Mouse (Mus musculus) heart, embryonic 14.5 days (tissue): ENCODE measurements at regions not wholly inside any gene's neighbourhood (a gene's known extent, or its start where the extent isn't known, plus 50 kb on each side); places are given as distances from the start of the nearest gene placed in this dataset.

Source experiments
- ATAC-seq: fragments of 200-750 bp; cut with Nextera tagmentation; 2 replicates; pipeline ENCODE4 v1.8.0; 2017; ENCODE audit warnings: low read depth, moderate TSS enrichment; ENCODE audit not compliant: insufficient number of reproducible peaks, insufficient read depth, low FRiP score
- H3K27ac ChIP-seq, 2 experiments: fragments of 200-500 bp in 1 of 2; fragments of 300-500 bp in 1 of 2; sonication (generic) in 1 of 2; replicated peaks in 1 of 2; 2 replicates each; pipeline ENCODE4 v1.5.1; 2012 to 2014; ENCODE audit warnings: low read depth in 2 of 2, low read length in 2 of 2, control low read depth in 1 of 2, mild to moderate bottlenecking in 1 of 2, mixed read lengths in 1 of 2; ENCODE audit not compliant: control insufficient read depth in 1 of 2, insufficient read depth in 1 of 2
- H3K27me3 ChIP-seq: fragments of 300-500 bp; sonication (generic); 2 replicates; pipeline ENCODE4 v1.6.1; 2014; ENCODE audit warnings: mild to moderate bottlenecking, low read length, control low read depth; ENCODE audit not compliant: control insufficient read depth, insufficient read depth
- H3K36me3 ChIP-seq: fragments of 300-500 bp; sonication (generic); 2 replicates; pipeline ENCODE4 v1.6.1; 2014; ENCODE audit warnings: mild to moderate bottlenecking, control low read depth, low read length, mixed read lengths; ENCODE audit not compliant: control insufficient read depth, insufficient read depth
- H3K4me1 ChIP-seq, 2 experiments: fragments of 200-500 bp in 1 of 2; fragments of 300-500 bp in 1 of 2; sonication (generic) in 1 of 2; 2 replicates each; pipeline ENCODE4 v1.6.1; 2012 to 2014; ENCODE audit warnings: low read length in 2 of 2, control low read depth in 1 of 2, mixed read lengths in 1 of 2; ENCODE audit not compliant: control insufficient read depth in 2 of 2, insufficient read depth in 2 of 2
- H3K4me2 ChIP-seq: fragments of 300-500 bp; sonication (generic); 2 replicates; pipeline ENCODE4 v1.6.1; 2014; ENCODE audit warnings: mild to moderate bottlenecking, low read length
- H3K4me3 ChIP-seq, 2 experiments: fragments of 200-500 bp in 1 of 2; fragments of 300-500 bp in 1 of 2; sonication (generic) in 1 of 2; 2 replicates each; pipeline ENCODE4 v1.5.1; 2012 to 2014; ENCODE audit warnings: low read length in 2 of 2, mild to moderate bottlenecking in 2 of 2, control low read depth in 1 of 2, low read depth in 1 of 2, moderate library complexity in 1 of 2; ENCODE audit not compliant: control insufficient read depth in 1 of 2, insufficient read depth in 1 of 2
- H3K9ac ChIP-seq: fragments of 300-500 bp; sonication (generic); 2 replicates; pipeline ENCODE4 v1.6.1; 2014; ENCODE audit warnings: mild to moderate bottlenecking, low read length
- H3K9me3 ChIP-seq: fragments of 300-500 bp; sonication (generic); 2 replicates; pipeline ENCODE4 v1.6.1; 2016; ENCODE audit warnings: low read length, control low read depth; ENCODE audit not compliant: control insufficient read depth
- WGBS: fragments of 180-500 bp; shearing (Covaris S2); extraction: QIAGEN DNeasy Blood & Tissue Kit; methylation state at CpG from one replicate; pipeline ENCODE4 v1.1.7; 2014; 5-methylcytosine and 5-hydroxymethylcytosine counted together

DNA sequence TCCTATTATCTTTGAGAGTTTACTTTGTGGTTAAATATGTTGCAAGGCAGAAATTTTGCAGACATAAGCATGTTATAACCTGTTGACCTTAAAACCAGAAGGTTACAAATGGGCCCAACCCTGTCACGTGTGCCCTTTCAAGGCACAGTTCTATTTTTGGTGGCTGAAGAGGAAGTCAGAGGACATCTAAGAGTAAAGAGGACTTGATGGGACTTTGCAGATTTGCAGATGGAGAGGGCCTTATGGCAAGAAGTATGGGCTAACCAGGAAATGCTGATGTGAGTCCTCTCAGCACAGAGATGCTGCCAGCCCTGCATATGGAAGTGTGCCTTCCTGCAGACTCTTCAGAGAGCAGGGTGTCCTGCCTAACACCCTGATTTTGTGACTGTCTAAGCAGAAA lies 101.6 kb upstream of the Ednrb start:
- ATAC-seq = no peak
- no peak overlapping the region for H3K27ac ChIP-seq
- H3K27me3 ChIP-seq = no peaks in the 10 kb centered on the region
- H3K4me3 ChIP-seq = no peak overlapping the region
- peaks cover 2 to 6% of the 10 kb centered on the region in 2 experiments; a peak in 2 of 4 replicates for H3K4me1 ChIP-seq
- WGBS = 33% methylated on average over 1 of the region's 1 CpGs
- H3K9ac ChIP-seq = no peak overlapping the region
- no peak overlapping the region for H3K4me2 ChIP-seq
- no peaks in the 10 kb centered on the region for H3K36me3 ChIP-seq
- no peaks in the 10 kb centered on the region for H3K9me3 ChIP-seq

DNA sequence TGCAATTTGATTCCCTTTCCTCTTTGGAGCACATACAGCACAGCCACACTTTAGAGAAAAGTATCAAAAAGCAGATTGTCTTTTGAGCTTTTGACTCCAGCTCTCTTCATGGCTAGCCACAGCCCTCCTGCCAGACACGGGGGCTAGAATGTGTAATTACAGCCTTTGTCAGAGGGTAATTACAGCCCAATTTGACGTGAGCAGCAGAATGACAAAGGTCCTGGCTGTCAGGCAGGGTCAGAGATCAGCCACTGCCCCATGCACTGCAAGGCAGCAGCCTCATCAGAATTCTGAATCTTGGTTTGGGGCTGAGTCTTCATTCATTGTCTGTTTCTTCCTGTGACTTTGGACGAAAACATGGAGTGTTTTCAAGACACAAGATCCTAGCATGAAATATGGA lies 95.7 kb upstream of the Ednrb start:
- no peaks in the 10 kb centered on the region for H3K36me3 ChIP-seq

DNA sequence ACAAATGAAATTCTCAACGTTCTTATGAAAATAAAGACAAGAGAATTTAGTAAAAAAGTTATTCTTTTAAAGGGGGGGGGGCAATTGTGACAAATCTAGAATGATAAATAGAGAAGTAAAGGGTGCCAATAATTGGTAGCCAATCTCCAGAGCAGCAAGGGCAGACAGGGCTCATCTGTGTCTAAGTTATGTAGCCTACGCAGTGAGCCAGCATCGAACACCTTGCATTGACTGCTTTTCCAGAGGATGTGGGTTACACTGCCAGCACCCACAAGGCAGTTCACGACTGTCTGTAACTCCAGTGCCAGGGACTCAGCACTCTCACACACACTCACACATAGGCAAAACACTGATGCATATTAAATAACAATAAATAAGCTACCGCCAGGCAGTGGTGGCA lies 94.7 kb upstream of the Ednrb start:
- WGBS = 85% methylated on average over 5 of the region's 5 CpGs
- ATAC-seq = no peak

More for the DNA sequence above, 95.7 kb upstream of the Ednrb start:
- no peak overlapping the region for H3K9ac ChIP-seq
- 29% methylated on average over 3 of the region's 3 CpGs for WGBS
- H3K9me3 ChIP-seq = no peaks in the 10 kb centered on the region
- no peak overlapping the region for H3K4me3 ChIP-seq
- no peaks in the 10 kb centered on the region for H3K27me3 ChIP-seq
- no peak overlapping the region for H3K27ac ChIP-seq
- H3K4me1 ChIP-seq = no peaks in the 10 kb centered on the region
- no peak overlapping the region for H3K4me2 ChIP-seq
- ATAC-seq = no peak

DNA sequence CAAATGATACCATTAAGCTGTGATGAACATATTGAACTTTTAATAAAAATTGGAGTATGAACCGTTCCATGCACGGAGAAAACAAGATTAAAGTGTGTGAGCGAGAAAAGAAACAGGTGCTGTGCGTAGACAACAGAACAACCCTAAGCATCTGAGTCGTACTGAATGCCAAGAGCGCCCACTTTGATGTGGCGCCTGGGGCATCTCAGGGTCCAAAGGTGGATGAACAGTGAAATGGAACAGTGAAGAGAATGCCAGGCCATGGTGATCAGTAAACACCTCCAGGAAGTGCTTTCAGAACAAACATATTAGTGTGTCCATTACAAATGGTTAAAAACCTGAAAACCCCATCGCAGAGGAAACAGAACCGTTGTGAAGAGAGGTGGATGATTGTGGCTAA lies 94.0 kb upstream of the Ednrb start:
- H3K27ac ChIP-seq = no peak overlapping the region
- no peaks in the 10 kb centered on the region for H3K36me3 ChIP-seq
- H3K4me1 ChIP-seq = no peaks in the 10 kb centered on the region
- H3K27me3 ChIP-seq = no peaks in the 10 kb centered on the region
- WGBS = 93% methylated on average over 9 of the region's 9 CpGs
- H3K9ac ChIP-seq = no peak overlapping the region
- no peak overlapping the region for H3K4me3 ChIP-seq
- H3K4me2 ChIP-seq = no peak overlapping the region
- ATAC-seq = no peak
- no peaks in the 10 kb centered on the region for H3K9me3 ChIP-seq

More for the DNA sequence above, 94.7 kb upstream of the Ednrb start:
- Histone ChIP-seq H3K9me3 (no peaks in the 10 kb centered on the region), H3K4me1 (no peaks in the 10 kb centered on the region), H3K4me3 (no peak overlapping the region), H3K4me2 (no peak overlapping the region), H3K27me3 (no peaks in the 10 kb centered on the region), H3K9ac (no peak overlapping the region), H3K36me3 (no peaks in the 10 kb centered on the region), H3K27ac (no peak overlapping the region)

DNA sequence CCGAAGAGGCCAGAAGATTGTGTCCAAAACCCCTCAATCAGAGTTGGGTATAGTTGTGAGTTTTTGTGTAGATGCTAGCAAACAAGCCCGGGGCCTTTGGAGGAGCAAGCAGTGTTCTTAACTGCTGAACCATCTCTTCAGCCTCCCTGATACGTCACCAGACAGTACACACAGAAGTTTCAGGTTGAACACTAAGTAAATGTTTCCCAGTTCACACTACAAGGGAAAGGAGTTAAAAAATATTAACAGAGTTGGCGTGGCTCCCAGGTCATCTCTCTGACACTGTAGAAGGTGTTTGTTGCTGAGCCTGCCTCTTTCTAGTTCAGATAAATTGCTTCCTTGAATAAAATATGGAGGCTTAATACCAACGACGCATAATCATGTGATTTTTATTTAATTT lies 93.5 kb upstream of the Ednrb start:
- WGBS = 80% methylated on average over 6 of the region's 6 CpGs
- no peak for ATAC-seq

DNA sequence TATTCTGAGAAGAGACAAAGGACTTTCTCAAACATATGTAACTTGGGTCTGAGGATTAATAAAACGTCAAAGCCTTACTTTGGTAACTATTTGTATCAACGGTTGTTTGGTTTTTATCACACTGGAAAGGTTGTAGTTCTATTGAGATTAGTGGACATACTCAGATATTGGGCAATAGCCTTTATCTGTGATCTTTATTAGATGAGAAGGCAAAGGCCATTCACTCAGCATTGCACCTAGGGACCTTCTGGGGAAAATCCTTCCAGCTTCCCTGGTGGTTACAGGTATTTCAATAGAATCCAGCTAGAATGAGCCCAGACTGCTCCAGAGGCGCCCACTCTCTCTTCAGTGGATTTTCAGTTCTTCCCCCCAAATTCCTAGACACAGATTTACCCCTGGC lies 89.6 kb upstream of the Ednrb start:
- no peaks in the 10 kb centered on the region for H3K27me3 ChIP-seq
- H3K27ac ChIP-seq = no peak overlapping the region
- no peaks in the 10 kb centered on the region for H3K4me1 ChIP-seq
- no peak overlapping the region for H3K9ac ChIP-seq
- no peaks in the 10 kb centered on the region for H3K36me3 ChIP-seq
- H3K9me3 ChIP-seq = no peaks in the 10 kb centered on the region
- H3K4me2 ChIP-seq = no peak overlapping the region
- no peak for ATAC-seq
- H3K4me3 ChIP-seq = no peak overlapping the region
- 83% methylated on average over 3 of the region's 3 CpGs for WGBS

More for the DNA sequence above, 93.5 kb upstream of the Ednrb start:
- H3K27ac ChIP-seq = no peak overlapping the region
- H3K4me1 ChIP-seq = no peaks in the 10 kb centered on the region
- H3K9ac ChIP-seq = no peak overlapping the region
- H3K4me2 ChIP-seq = no peak overlapping the region
- no peaks in the 10 kb centered on the region for H3K36me3 ChIP-seq
- no peaks in the 10 kb centered on the region for H3K9me3 ChIP-seq
- H3K4me3 ChIP-seq = no peak overlapping the region
- no peaks in the 10 kb centered on the region for H3K27me3 ChIP-seq

DNA sequence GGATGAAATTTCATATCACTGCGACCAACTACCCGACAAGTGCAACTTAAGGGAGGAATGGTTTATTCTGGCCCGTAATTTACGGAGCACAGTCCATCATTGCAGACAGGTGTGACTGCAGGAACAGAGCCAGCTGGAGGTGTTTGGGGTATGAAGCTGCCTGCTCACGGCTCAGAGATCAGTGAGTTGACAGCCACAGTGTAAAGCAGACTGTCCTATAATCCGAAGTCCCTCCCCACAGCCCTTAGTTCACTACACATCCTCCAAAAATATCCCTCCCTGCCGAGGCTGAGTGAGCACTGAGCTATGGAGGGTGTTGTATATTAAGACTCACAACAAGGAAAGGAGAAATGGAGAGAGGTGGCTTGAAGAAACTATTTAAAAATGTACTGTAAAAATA lies 88.0 kb upstream of the Ednrb start:
- no peaks in the 10 kb centered on the region for H3K27me3 ChIP-seq
- no peak overlapping the region for H3K4me3 ChIP-seq
- H3K4me2 ChIP-seq = no peak overlapping the region
- ATAC-seq = no peak
- no peaks in the 10 kb centered on the region for H3K9me3 ChIP-seq
- 61% methylated on average over 7 of the region's 7 CpGs for WGBS
- H3K4me1 ChIP-seq = no peaks in the 10 kb centered on the region
- H3K36me3 ChIP-seq = no peaks in the 10 kb centered on the region
- no peak overlapping the region for H3K27ac ChIP-seq
- H3K9ac ChIP-seq = no peak overlapping the region

DNA sequence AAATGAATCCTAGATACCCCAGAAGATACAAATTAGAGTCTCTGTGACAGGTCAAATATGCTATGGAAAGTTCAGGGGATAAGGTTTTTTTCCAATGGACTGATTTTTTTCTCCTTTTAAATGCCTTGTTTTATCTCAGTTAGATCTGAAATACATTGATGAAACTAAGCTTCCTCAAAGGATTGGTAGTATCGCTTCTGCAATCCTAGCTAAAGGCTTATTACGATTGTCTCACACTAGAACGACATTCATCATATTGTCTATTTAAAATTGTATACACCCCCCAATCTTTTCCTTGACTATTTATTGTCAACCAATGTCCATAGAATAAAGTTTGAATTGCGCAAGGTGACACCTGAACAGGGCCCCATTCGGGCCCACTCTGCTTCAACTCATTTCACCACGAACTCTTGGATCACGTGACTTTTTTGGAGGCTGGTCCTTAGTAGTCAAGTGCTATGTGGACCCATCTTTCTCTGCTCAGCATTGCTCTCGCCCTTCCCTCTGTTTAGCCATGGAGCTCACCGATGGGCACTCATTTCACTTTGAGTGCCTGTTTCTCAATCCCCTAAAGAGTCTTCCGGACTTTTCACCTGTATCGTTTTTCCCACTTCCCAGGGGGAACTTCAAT lies 85.6 kb upstream of the Ednrb start:
- H3K9me3 ChIP-seq = no peaks in the 10 kb centered on the region
- no peaks in the 10 kb centered on the region for H3K36me3 ChIP-seq
- H3K27me3 ChIP-seq = no peaks in the 10 kb centered on the region
- WGBS = 89% methylated on average over 11 of the region's 11 CpGs
- H3K4me1 ChIP-seq = no peaks in the 10 kb centered on the region
- H3K4me2 ChIP-seq = no peak overlapping the region
- H3K27ac ChIP-seq = no peak overlapping the region
- no peak overlapping the region for H3K4me3 ChIP-seq
- H3K9ac ChIP-seq = no peak overlapping the region
- no peak for ATAC-seq
